Mouse (Mus musculus): ENCODE measurements around the gene Actn1. TPM values are rescaled to one million over a fixed set of nuclear protein-coding genes. Genes with fewer than 3 reads are reported as not detected.

Gene Actn1
- total RNA-seq, 1 experiment from 2014 or later = 35.8 TPM

- peak; percentile 87 for DNase-seq
Observed at GRCm38 (mm10) chr12:80259216-80260055, 735 bp downstream of the Actn1 start.

GRCm38 (mm10) chr12:80258520-80259215, 1.5 kb downstream of the Actn1 start:
- DNase-seq = no peak

- no peak for DNase-seq
Observed at GRCm38 (mm10) chr12:80251978-80252377, 8.2 kb downstream of the Actn1 start.

GRCm38 (mm10) chr12:80251554-80251953, 8.6 kb downstream of the Actn1 start:
- DNase-seq = no peak

- DNase-seq = no peak
Observed at GRCm38 (mm10) chr12:80249539-80249938, 10.6 kb downstream of the Actn1 start.

DNA sequence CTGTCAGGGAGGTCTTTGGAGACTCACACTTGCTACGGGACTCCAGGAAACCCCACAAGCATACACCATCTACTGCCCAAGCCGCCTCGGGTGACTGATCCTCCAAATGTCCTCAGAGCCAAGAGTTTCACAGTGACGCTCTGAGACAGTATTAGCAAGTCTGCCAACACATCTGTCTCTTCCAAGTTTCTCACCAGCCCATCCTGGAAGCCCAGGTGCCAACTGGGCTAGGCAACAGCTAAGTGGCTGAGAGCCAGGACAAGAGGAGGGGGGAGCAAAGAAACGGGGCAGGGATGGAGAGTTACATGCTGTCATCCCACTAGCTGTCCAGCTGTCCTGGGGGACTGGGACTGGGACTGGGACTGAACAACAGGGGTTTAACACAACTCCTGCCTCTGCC, 13.1 kb downstream of the Actn1 start:
- no peak for DNase-seq

GRCm38 (mm10) chr12:80246505-80246904, 13.7 kb downstream of the Actn1 start:
- DNase-seq = no peak

DNA sequence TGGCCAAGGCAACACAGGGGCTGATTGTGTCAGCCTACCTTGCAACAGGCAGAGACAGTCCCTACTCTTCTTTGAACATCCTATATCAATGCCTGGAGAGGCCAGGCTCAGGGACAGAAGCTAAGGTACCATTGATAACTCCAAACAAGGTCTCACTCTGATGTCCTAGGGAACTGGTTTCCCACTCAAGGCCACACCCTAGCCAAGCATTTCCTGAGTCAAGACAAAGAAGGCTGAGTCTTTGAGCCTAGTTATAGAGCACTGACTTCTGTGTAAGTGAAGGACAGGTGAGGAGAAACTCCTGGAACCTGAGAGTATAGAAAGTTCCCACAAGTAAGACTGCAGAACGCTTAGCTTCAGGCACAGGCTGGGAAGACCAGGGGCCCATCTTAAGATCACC, 15.4 kb downstream of the Actn1 start:
- DNase-seq = no peak

GRCm38 (mm10) chr12:80244127-80244526, 16.0 kb downstream of the Actn1 start:
- no peak for DNase-seq

- no peak for DNase-seq
Observed at GRCm38 (mm10) chr12:80243335-80243734, 16.8 kb downstream of the Actn1 start.

DNA sequence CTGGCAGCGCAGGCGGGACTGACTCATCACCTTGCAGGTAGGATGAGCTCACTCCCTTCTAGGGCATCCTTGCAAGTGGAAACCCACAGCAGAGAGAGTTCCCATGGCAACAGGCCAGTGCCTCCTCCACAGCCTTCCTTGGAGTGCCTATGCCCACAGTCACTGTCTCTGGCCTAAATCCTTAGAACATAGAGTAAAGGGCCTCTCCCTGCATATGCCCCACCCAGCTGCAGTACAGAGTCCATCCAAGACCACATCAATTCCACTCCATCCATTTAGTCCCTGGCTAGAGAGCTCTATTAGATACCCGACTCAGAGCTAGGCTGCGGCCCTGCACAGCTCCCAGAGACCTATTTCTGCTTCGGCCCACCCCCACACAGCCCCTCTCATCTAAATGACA, 20.7 kb downstream of the Actn1 start:
- no peak for DNase-seq

DNA sequence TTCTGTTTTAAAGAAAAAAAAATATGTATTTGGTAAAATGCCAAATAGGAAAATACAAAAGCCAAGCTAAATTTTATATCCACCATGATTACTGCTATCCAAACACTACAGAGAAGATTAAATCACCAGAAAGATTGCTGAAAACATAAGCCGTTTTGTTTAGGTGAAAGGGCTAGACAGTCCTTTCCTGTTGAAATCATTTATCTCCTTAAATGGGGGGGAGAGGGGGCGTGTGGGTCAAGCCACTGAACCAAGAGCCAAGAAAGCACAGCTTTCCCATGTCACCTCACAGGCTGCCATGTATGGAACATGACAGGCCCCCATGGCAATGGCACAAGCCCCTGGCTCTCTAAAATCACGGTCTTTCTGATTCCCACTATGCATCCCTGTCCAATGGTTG, 21.6 kb downstream of the Actn1 start:
- DNase-seq = no peak

DNA sequence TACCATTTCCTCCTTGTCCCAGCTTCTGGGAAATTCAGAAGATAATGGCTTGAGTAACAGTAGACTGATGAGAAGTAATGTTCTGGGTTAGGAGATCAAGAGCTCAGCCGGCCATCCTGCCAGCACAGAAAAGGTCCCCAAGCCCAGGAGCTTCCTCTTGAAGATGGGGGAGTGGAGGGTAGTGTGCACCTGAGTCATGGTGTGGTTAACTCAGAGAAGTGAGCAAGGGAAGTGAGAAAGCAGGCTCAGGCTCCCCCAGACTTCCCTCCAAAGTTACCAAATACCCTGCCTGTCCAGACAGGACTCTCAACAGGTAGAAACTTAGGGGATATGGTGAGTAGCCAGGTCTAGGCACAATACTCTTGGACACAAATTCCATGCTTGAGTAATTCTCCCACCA, 24.9 kb downstream of the Actn1 start:
- no peak for DNase-seq

GRCm38 (mm10) chr12:80234226-80234625, 25.9 kb downstream of the Actn1 start:
- no peak for DNase-seq

DNA sequence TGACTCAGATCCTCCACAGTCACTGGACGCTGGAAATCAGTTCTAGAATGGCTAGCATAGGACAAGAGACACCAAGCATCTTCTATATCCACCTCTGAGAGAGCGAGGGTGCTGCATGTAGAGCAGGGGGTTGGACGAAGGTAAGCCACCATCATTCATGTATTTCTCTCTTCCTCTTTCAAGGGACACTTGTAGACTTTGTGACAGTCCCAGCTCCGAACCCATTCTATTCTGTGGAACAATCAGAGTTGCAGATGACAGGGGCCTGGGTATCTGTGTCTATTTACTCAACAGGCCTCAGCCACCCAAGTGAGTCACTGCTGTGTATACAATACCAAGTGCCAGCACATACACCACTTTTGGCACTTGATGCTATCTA, 27.3 kb downstream of the Actn1 start:
- DNase-seq = no peak

- no peak for DNase-seq
Observed at GRCm38 (mm10) chr12:80232076-80232839, 27.9 kb downstream of the Actn1 start.

DNA sequence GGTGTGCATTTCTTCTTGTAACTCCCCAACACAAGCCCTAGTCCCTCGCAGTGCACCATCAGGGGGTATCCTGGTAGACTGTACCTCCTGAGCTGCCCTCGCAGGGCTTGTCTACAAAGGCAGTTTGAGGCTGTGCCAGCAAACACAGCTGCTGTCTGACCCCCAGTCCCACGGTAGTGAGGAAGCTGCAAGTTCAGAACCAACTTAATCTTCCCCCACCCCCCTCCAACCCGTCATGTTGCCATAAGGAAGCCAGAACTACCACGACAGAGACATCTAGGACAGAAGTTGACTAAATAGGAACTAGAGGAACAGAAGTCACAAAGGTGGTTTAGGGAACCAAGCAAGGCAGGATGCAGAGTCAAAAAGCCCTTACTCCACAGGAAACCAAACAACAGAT, 28.9 kb downstream of the Actn1 start:
- DNase-seq = no peak

DNA sequence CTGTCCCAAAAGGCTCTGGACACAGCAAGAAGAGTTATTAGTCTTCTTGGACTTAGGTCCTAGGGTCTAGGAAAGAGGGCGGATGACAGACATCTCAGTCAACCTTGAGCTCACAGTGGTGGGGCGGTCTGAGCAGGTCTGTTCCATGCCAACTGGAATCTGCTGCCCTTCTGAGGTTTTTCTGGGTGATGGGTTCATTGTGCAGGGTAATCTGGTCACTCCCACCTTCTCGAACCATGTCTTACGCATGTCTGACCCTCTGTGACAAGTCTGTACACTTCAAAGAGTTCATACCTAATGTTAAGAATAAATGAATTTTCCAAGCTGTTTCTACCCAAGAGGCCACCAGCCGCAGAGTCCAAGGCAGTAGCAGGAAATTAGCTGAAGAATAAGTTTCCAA, 29.3 kb downstream of the Actn1 start:
- no peak for DNase-seq

GRCm38 (mm10) chr12:80230111-80230700, 30.0 kb downstream of the Actn1 start:
- DNase-seq = peak; percentile 81

GRCm38 (mm10) chr12:80229010-80229800, 31.0 kb downstream of the Actn1 start:
- DNase-seq = no peak

GRCm38 (mm10) chr12:80228356-80228755, 31.8 kb downstream of the Actn1 start:
- peak; percentile 53 for DNase-seq

DNA sequence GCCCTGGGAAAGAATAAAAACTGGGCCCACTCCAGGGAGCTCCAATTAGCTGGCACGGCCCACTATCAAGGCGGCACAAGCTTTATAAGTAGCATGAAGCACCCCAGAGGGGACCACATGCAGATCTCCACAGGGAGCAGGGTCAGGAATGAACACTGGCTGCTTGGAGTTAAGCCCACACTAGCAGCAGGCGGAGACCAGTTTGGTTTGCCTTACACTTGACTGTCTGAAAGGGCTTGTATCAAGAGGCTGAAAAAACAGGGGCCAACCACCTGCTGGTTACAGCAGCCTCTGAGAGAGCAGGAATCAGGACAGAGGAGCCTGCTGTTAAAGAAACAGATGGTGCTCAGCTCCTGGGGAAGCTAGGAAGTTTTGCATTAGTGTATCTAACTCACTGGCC, 32.3 kb downstream of the Actn1 start:
- DNase-seq = no peak
